Mouse (Mus musculus) Muller cell, postnatal 12 days (primary cell): Measurements from ENCODE around the gene Dnah9.

Source experiments
- DNase-seq: peaks from one replicate; pipeline ENCODE4 v3.0.0-alpha.2; 2015; ENCODE audit errors: inconsistent ontology term

Gene Dnah9

GRCm38 (mm10) chr11:65795896-65796295 is 372.5 kb downstream of the Dnah9 start:
- DNase-seq, result no peak

GRCm38 (mm10) chr11:65794428-65795219 is 373.7 kb downstream of the Dnah9 start:
- DNase-seq, result no peak

GRCm38 (mm10) chr11:65788154-65788553 is 380.2 kb downstream of the Dnah9 start, which contains the start of gene Map2k4:
TSS of gene Map2k4 (minus strand) at chr11:65788297.
- DNase-seq, result peak; percentile 95

GRCm38 (mm10) chr11:65787421-65788151 is 380.8 kb downstream of the Dnah9 start:
- DNase-seq, result peak; percentile 57

GRCm38 (mm10) chr11:65786160-65786559 is 382.2 kb downstream of the Dnah9 start:
- DNase-seq, result no peak

GRCm38 (mm10) chr11:65781596-65781995 is 386.8 kb downstream of the Dnah9 start:
- no peak for DNase-seq
